Mouse (Mus musculus): Measurements from ENCODE around the gene Elmo1.
"Not testable (repeated sequence)": the region's sequence is repeated elsewhere in the genome, so short reads cannot be mapped to it uniquely, and the experiment has no call there.

Gene Elmo1

GRCm38 (mm10) chr13:20601421-20601820 is 511.0 kb downstream of the Elmo1 start:
- no peak for DNase-seq (ENCODE audit: low spot score in 2 of 2)

GRCm38 (mm10) chr13:20606891-20607290 is 516.5 kb downstream of the Elmo1 start:
- DNase-seq (ENCODE audit: low spot score in 2 of 2), result no peak

- DNase-seq (ENCODE audit: low spot score in 2 of 2), result no peak
These were observed 518.8 kb downstream of the Elmo1 start for GRCm38 (mm10) chr13:20609003-20609688.

DNA sequence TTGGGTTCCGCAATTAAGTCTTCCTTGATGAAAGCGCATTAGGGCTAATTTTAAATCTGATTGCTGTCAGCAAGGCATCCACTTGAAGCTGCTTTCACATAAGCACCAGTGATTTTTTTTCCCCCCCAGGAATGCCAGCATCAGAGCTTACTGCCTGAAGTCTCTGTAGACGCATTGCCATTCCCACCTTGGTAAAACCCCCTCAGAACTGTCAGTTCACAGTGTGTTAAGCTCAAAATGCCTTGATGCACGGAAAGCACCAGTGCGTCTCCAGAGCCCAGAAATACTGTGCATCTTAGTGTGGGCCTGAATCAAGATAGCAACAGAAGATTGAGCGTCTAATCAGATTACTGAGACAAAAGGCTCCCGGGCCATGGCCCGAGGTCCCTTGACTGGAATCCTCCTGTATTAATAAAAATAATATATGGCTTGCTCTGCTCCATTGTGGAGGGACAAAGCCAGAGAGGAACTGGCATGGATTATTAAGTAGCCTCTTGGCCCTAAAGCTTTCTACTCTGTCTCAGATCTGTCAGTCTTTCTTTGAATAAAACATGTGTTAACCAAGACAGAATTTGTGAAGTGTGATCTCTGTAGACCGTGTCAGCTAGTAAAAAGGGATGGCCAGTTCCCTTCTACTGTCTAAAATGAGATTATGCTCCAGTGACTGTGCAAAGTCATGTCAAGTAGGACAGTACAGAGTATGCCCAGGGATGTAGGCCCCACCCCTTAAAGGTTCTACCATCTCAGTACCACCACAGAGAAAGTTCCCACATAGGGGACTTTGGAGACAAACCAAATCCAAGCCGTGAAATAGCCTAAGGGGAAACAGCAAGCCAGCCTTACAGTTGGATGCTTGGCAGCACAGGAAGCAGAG is 525.4 kb downstream of the Elmo1 start:
- no peak for DNase-seq (ENCODE audit: low spot score in 2 of 2)

DNA sequence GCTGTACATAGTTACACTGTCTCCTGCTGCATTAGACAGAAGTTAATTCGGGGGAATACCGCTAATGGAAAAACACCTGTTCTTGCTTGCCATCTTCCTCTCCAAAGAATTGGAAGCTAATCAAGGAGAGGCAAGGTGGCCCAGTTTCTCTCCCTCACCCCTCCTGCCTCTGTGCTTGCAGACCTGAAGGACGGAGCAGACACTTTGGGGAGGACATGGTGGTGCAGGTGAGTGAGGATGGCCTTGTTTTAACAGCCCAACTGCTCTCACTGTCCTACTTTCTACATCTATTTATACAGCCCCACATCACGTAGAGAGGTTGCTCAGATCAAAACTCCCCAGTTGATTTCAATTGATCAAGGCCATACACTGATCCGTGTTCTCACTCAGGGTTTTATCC is 529.5 kb downstream of the Elmo1 start:
- DNase-seq (ENCODE audit: low spot score in 2 of 2), result no peak

DNA sequence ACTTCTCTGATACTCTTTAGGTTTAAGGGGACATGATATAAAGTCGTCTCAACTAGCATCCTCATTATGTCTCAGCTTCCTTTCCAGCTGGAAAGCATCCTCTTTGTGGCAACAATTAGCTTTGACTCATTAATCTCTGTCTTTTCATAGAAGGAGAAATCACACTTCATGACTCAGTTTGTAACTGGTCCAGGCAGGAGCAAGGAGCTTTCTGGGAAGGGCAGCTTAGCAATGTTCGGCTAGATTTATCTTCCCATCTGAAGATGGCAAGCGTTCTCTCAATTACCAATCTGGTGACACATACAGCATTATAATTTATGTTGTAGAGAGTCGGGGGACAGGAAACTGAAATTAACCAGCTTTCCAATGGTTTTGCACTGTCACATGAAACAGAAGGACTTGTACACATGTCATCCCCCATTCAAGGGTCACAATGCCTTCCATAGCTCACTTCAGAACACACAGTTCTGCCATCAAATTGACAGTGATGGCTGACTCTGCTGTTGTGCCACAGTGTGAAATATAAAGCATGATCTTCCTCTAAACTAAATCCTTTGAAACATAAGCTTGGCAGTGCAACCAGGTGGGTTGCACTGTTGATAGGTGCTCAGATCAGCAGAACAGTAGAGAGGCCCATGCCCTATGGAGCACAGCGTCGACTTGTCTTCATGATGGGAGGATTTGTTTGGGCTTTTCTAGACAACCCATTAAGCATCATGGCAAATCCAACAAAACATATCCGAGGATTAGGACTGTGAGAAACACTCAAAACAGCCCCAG is 532.9 kb downstream of the Elmo1 start:
- no peak for DNase-seq (ENCODE audit: low spot score in 2 of 2)

- no peak for DNase-seq (ENCODE audit: low spot score in 2 of 2)
These were observed 537.4 kb downstream of the Elmo1 start for GRCm38 (mm10) chr13:20627796-20628195.

DNA sequence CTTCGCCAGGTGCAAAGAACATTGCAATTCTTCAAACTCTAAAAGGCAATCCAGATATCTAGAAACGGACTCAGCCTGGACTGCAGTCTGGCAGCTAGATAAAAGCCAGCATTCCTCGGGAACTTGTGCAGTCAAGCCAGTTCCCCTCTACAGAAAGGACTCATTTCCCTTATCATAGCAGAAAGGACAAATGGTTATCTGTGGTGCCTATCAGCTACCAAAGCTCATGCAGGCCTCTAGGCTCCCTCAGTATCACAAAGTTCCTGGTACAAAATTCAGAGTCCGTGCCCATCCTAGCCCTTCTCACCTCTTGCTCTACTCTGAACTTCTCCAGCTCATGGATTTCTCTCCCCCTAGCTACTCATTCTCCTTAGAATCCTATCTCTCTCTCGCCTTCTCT is 542.1 kb downstream of the Elmo1 start:
- DNase-seq (ENCODE audit: low spot score in 2 of 2), result no peak

- DNase-seq (ENCODE audit: low spot score in 2 of 2), result not testable (repeated sequence)
These were observed 544.3 kb downstream of the Elmo1 start for GRCm38 (mm10) chr13:20634679-20635078.

DNA sequence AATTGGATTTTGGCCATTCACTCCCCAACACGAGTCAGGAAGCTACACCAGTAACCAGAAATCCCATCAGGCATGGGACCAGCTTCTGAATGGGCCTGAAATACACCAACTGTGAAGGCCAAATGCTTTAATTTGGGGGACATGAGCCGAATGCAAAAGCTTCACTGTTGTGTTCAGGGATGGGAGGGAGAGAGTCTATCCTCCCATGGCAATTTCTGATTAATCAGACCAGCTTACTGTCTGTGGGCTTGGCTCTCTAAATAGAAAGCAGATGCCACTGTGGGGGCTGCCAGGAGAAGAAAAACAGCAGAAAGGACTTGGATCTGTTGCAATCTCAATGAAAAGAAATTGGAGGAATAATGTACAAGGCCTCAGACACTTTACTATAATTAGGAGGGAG is 545.2 kb downstream of the Elmo1 start:
- no peak for DNase-seq (ENCODE audit: low spot score in 2 of 2)
